Mouse (Mus musculus): ENCODE measurements around the gene Galnt16. TPM values are rescaled to one million over a fixed set of nuclear protein-coding genes. Genes with fewer than 3 reads are reported as not detected.
A peak's percentile ranks its signal among the peaks of the same experiment; 100 is the strongest.

The Galnt16 gene
- polyA plus RNA-seq, 1 experiment from 2014 or later, result 14.1 TPM

GRCm38 (mm10) chr12:80646377-80646776 is 128.3 kb downstream of the Galnt16 start:
- 93% methylated on average over 3 of the region's 3 CpGs for WGBS
- Histone ChIP-seq H3K27ac (replicated peaks) (no peak overlapping the region), H3K27me3 (replicated peaks; ENCODE audit: low read depth, poor library complexity, severe bottlenecking) (no peaks in the 10 kb centered on the region), H3K9me3 (no peaks in the 10 kb centered on the region), H3K4me3 (no peak overlapping the region), H3K36me3 (replicated peaks) (peaks cover 24% of the 10 kb centered on the region), H3K4me1 (peaks cover 34% of the 10 kb centered on the region)
- no peak for DNase-seq (ENCODE audit: low spot score)

- no peaks in the 10 kb centered on the region for H3K9me3 ChIP-seq
- WGBS, result 95% methylated on average over 7 of the region's 7 CpGs
- peaks cover 6% of the 10 kb centered on the region for H3K36me3 ChIP-seq (replicated peaks)
- H3K27me3 ChIP-seq (replicated peaks; ENCODE audit: low read depth, poor library complexity, severe bottlenecking), result no peaks in the 10 kb centered on the region
- H3K27ac ChIP-seq (replicated peaks), result no peak overlapping the region
- DNase-seq (ENCODE audit: low spot score), result no peak
- H3K4me3 ChIP-seq, result no peak overlapping the region
- no peaks in the 10 kb centered on the region for H3K4me1 ChIP-seq
These were observed 136.0 kb downstream of the Galnt16 start for GRCm38 (mm10) chr12:80653951-80654658.

- DNase-seq (ENCODE audit: low spot score), result no peak
- no peak overlapping the region for H3K27ac ChIP-seq (replicated peaks)
- WGBS, result 88% methylated on average over 3 of the region's 3 CpGs
These were observed 136.6 kb downstream of the Galnt16 start for GRCm38 (mm10) chr12:80654659-80655025.

GRCm38 (mm10) chr12:80658661-80659060 is 140.6 kb downstream of the Galnt16 start:
- WGBS, result 91% methylated on average over 6 of the region's 6 CpGs
- Histone ChIP-seq H3K4me1 (no peaks in the 10 kb centered on the region), H3K9me3 (no peaks in the 10 kb centered on the region), H3K36me3 (replicated peaks) (peaks cover 14% of the 10 kb centered on the region), H3K4me3 (no peak overlapping the region), H3K27me3 (replicated peaks; ENCODE audit: low read depth, poor library complexity, severe bottlenecking) (no peaks in the 10 kb centered on the region), H3K27ac (replicated peaks) (no peak overlapping the region)
- DNase-seq (ENCODE audit: low spot score), result no peak

More at GRCm38 (mm10) chr12:80654659-80655025, 136.6 kb downstream of the Galnt16 start:
- no peaks in the 10 kb centered on the region for H3K27me3 ChIP-seq (replicated peaks; ENCODE audit: low read depth, poor library complexity, severe bottlenecking)
- H3K9me3 ChIP-seq, result no peaks in the 10 kb centered on the region
- H3K4me3 ChIP-seq, result no peak overlapping the region
- no peaks in the 10 kb centered on the region for H3K4me1 ChIP-seq
- peaks cover 6% of the 10 kb centered on the region for H3K36me3 ChIP-seq (replicated peaks)

GRCm38 (mm10) chr12:80662322-80662721 is 144.2 kb downstream of the Galnt16 start:
- no peak overlapping the region for H3K4me3 ChIP-seq
- peaks cover 46% of the 10 kb centered on the region for H3K36me3 ChIP-seq (replicated peaks)
- no peak for DNase-seq (ENCODE audit: low spot score)
- WGBS, result 92% methylated on average over 10 of the region's 10 CpGs
- no peak overlapping the region for H3K27ac ChIP-seq (replicated peaks)
- H3K9me3 ChIP-seq, result no peaks in the 10 kb centered on the region
- no peaks in the 10 kb centered on the region for H3K27me3 ChIP-seq (replicated peaks; ENCODE audit: low read depth, poor library complexity, severe bottlenecking)
- no peaks in the 10 kb centered on the region for H3K4me1 ChIP-seq

- Histone ChIP-seq H3K27me3 (replicated peaks; ENCODE audit: low read depth, poor library complexity, severe bottlenecking) (no peaks in the 10 kb centered on the region), H3K4me3 (no peak overlapping the region), H3K9me3 (no peaks in the 10 kb centered on the region), H3K4me1 (no peaks in the 10 kb centered on the region), H3K36me3 (replicated peaks) (peaks cover 56% of the 10 kb centered on the region), H3K27ac (replicated peaks) (no peak overlapping the region)
- no peak for DNase-seq (ENCODE audit: low spot score)
- WGBS, result 82% methylated on average over 2 of the region's 2 CpGs
These were observed 145.9 kb downstream of the Galnt16 start for GRCm38 (mm10) chr12:80663935-80664334.

GRCm38 (mm10) chr12:80668391-80668790 is 150.3 kb downstream of the Galnt16 start:
- no peak for DNase-seq (ENCODE audit: low spot score)
- 89% methylated on average over 2 of the region's 2 CpGs for WGBS

GRCm38 (mm10) chr12:80673170-80673569 is 155.1 kb downstream of the Galnt16 start:
- peak; percentile 53 for DNase-seq (ENCODE audit: low spot score)
- 20% methylated on average over 3 of the region's 3 CpGs for WGBS
- Histone ChIP-seq H3K36me3 (replicated peaks) (peaks cover 68% of the 10 kb centered on the region), H3K4me3 (no peak overlapping the region), H3K4me1 (no peaks in the 10 kb centered on the region), H3K27me3 (replicated peaks; ENCODE audit: low read depth, poor library complexity, severe bottlenecking) (no peaks in the 10 kb centered on the region), H3K27ac (replicated peaks) (no peak overlapping the region), H3K9me3 (no peaks in the 10 kb centered on the region)

More at GRCm38 (mm10) chr12:80668391-80668790, 150.3 kb downstream of the Galnt16 start:
- no peaks in the 10 kb centered on the region for H3K9me3 ChIP-seq
- no peaks in the 10 kb centered on the region for H3K27me3 ChIP-seq (replicated peaks; ENCODE audit: low read depth, poor library complexity, severe bottlenecking)
- no peak overlapping the region for H3K4me3 ChIP-seq
- no peaks in the 10 kb centered on the region for H3K4me1 ChIP-seq
- no peak overlapping the region for H3K27ac ChIP-seq (replicated peaks)
- H3K36me3 ChIP-seq (replicated peaks), result peaks cover 66% of the 10 kb centered on the region

Other genes with a start within 250 kb of the Galnt16 start
- gene Dcaf5, start 81.7 kb upstream of the Galnt16 start, polyA plus RNA-seq (2016; fragmentation: Nextera tagmentation; extraction: Ambion mirVana), result 11.2 and 13.5 TPM in 2 replicates
- gene Exd2, start 55.2 kb upstream of the Galnt16 start, polyA plus RNA-seq (2016; fragmentation: Nextera tagmentation; extraction: Ambion mirVana), result 30.8 and 32.4 TPM in 2 replicates
- 24.6 and 25.7 TPM in 2 replicates for gene Slc39a9, start 125.6 kb downstream of the Galnt16 start, polyA plus RNA-seq (2016; fragmentation: Nextera tagmentation; extraction: Ambion mirVana)
- 502 and 512 TPM in 2 replicates for gene Erh, start 126.1 kb downstream of the Galnt16 start, polyA plus RNA-seq (2016; fragmentation: Nextera tagmentation; extraction: Ambion mirVana)
- gene Plekhd1, start 174.3 kb downstream of the Galnt16 start, polyA plus RNA-seq (2016; fragmentation: Nextera tagmentation; extraction: Ambion mirVana), result 0.40 and 0.59 TPM in 2 replicates
- 0.52 and 0.59 TPM in 2 replicates for gene Ccdc177, start 242.4 kb downstream of the Galnt16 start, polyA plus RNA-seq (2016; fragmentation: Nextera tagmentation; extraction: Ambion mirVana)